Mouse (Mus musculus): ENCODE results near the gene Kalrn. TPM values are rescaled to one million over a fixed set of nuclear protein-coding genes. Genes with fewer than 3 reads are reported as not detected.
A peak's percentile ranks its signal among the peaks of the same experiment; 100 is the strongest.

The Kalrn gene
- polyA plus RNA-seq, 1 experiment from 2014 or later = 19.3 TPM

DNA sequence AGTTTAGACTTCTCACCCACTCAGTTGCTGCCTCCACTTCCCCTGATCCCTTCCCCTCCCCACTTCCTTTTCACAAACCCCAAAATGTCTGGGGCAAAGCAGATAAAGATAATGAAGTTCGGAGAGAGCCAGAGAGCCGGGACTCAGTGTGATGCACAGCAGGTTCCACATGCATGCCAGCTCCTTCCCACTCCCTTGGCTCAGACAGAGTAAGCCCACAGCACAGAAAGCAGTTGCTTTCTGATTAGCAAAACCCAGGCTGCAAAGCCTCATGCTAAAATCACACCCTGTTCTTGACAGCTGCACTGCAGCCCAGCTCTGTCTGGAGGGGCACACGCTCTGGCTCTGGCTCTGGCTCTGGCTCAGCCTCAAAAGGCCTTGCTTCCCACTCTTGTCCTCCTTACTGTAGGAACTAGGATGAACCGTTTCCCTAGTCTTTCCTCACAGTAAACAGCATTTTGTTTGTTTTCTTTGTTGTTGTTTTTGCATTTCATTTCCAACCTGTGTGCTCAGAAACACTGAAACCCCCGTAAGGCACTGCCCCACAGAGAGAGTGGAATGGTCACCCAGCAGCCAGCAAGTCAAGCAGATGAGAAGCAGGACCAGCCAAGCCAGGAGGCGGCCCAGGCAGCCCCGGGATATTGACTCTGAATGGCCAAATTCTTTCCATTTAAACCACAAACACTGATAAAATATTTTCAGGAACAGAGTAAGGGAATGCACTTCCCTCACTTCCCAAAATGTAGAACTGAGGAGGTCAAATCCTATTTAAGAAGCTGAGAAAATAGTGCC is 230.8 kb downstream of the Kalrn start:
- no peak overlapping the region for H3K9ac ChIP-seq
- no peak overlapping the region for H3K27ac ChIP-seq
- no peaks in the 10 kb centered on the region for H3K9me3 ChIP-seq
- H3K36me3 ChIP-seq = no peaks in the 10 kb centered on the region
- no peak overlapping the region for H3K4me2 ChIP-seq
- H3K4me1 ChIP-seq = no peaks in the 10 kb centered on the region
- H3K4me3 ChIP-seq (replicated peaks) = no peak overlapping the region
- 52% methylated on average over 7 of the region's 7 CpGs for WGBS
- H3K27me3 ChIP-seq (replicated peaks) = no peaks in the 10 kb centered on the region
- no peak for ATAC-seq (ENCODE audit: insufficient read depth, low FRiP score, low read depth)

DNA sequence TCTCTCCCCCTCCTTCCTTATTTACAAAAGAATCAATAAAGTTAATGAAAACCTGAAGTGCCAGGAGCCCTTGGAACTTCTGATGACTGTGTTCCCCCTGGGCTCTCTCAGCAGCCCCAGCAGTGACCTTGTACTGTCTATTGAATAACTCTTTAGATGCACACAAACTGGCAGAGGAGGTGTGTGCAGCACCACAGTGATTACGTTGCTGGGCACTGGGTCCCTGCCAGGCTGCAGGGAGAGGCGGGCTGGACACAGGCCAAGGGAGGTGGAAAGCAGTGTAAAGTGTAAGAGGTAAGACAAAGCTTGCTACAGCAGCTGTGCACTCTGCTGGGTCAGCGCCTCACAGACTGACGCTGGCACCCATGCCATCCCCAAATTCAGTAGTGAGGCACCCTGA is 238.4 kb downstream of the Kalrn start:
- Histone ChIP-seq H3K27ac (no peak overlapping the region), H3K36me3 (no peaks in the 10 kb centered on the region), H3K4me2 (no peak overlapping the region), H3K27me3 (replicated peaks) (no peaks in the 10 kb centered on the region), H3K9ac (no peak overlapping the region), H3K9me3 (no peaks in the 10 kb centered on the region), H3K4me1 (0 out of 2 replicates have a peak, but pooled peaks cover 3% of the 10 kb centered on the region), H3K4me3 (replicated peaks) (no peak overlapping the region)
- WGBS = 48% methylated on average over 4 of the region's 4 CpGs
- peak; percentile 82; the same call in 1 of the 2 replicates for ATAC-seq (ENCODE audit: insufficient read depth, low FRiP score, low read depth)

GRCm38 (mm10) chr16:34331630-34332029 is 241.7 kb downstream of the Kalrn start:
- ATAC-seq (ENCODE audit: insufficient read depth, low FRiP score, low read depth) = no peak
- no peak overlapping the region for H3K27ac ChIP-seq

DNA sequence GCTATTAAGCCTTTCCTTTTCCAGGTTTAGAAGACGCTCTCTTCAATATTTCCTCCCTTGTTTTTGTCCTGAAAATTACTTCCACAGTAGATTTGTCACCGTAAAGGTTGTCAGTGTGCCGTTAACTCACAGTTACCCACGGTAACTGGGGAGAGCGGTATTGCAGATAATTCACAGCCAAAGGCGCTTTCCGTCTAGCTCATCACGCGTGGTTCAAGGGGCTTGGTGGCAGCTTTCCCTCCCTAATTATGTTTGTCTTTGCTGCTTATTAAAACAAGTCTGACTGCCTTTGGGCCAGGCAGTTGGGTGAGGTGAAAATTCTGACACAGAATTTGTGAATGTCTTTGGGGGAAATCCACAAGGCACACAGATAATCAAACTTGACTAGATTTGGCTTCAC is 243.5 kb downstream of the Kalrn start:
- H3K4me1 ChIP-seq = 0 out of 2 replicates have a peak, but pooled peaks cover under 1% of the 10 kb centered on the region
- H3K27ac ChIP-seq = no peak overlapping the region
- H3K27me3 ChIP-seq (replicated peaks) = no peaks in the 10 kb centered on the region
- H3K9me3 ChIP-seq = no peaks in the 10 kb centered on the region
- H3K4me3 ChIP-seq (replicated peaks) = no peak overlapping the region
- H3K36me3 ChIP-seq = no peaks in the 10 kb centered on the region
- no peak for ATAC-seq (ENCODE audit: insufficient read depth, low FRiP score, low read depth)
- H3K9ac ChIP-seq = no peak overlapping the region
- no peak overlapping the region for H3K4me2 ChIP-seq
- WGBS = 63% methylated on average over 9 of the region's 9 CpGs

More at GRCm38 (mm10) chr16:34331630-34332029, 241.7 kb downstream of the Kalrn start:
- Histone ChIP-seq H3K4me2 (no peak overlapping the region), H3K27me3 (replicated peaks) (no peaks in the 10 kb centered on the region), H3K36me3 (no peaks in the 10 kb centered on the region), H3K4me1 (0 out of 2 replicates have a peak, but pooled peaks cover 3% of the 10 kb centered on the region), H3K9me3 (no peaks in the 10 kb centered on the region), H3K4me3 (replicated peaks) (no peak overlapping the region), H3K9ac (no peak overlapping the region)
- WGBS = 57% methylated on average over 5 of the region's 5 CpGs

DNA sequence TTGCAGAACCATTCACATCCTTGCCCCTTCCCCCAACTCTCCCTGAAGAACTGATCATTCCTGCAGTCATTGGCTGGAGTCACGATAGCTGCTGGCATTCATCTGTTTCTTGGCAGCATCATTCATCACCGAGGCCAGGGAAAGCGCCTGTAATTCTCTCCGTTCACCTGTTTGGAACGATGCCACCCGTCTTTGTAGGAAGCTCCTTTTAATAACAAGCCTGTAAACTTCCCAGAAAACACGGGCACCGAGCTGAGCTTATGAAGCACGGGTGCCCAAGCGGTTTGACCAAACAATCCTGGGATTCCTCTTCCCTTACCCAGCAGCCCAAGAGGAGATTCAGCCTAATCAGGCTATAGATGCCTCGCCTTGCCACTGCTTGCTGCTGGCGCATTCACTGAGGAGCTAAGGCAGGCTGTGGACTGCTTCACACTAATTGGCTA is 243.9 kb downstream of the Kalrn start:
- ATAC-seq (ENCODE audit: insufficient read depth, low FRiP score, low read depth) = no peak
- Histone ChIP-seq H3K4me2 (no peak overlapping the region), H3K27me3 (replicated peaks) (no peaks in the 10 kb centered on the region), H3K27ac (no peak overlapping the region), H3K36me3 (no peaks in the 10 kb centered on the region), H3K9ac (no peak overlapping the region), H3K4me3 (replicated peaks) (no peak overlapping the region), H3K4me1 (no peaks in the 10 kb centered on the region), H3K9me3 (no peaks in the 10 kb centered on the region)
- WGBS = 45% methylated on average over 12 of the region's 12 CpGs

DNA sequence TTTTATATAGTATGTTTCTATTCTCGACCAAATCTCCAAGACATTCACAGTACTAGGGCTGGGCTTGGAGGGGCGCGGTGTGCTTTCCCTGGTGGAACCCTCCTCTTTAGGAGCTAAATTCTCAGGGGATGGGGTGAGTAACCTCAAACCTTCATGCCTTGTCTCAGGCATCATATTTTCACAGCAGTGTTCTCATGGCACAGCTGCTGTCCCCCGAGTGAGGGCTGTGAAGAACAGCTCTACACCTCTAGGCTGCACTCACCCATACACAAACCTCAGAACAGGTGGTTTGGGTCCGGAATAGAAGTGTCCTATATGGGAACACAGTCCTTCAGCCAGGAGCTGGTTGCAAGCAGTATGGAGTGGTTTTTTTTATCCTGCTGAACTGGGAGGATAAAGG is 245.4 kb downstream of the Kalrn start:
- WGBS = 73% methylated on average over 5 of the region's 5 CpGs
- Histone ChIP-seq H3K4me2 (no peak overlapping the region), H3K36me3 (no peaks in the 10 kb centered on the region), H3K4me3 (replicated peaks) (no peak overlapping the region), H3K9ac (no peak overlapping the region), H3K4me1 (no peaks in the 10 kb centered on the region), H3K27ac (no peak overlapping the region), H3K9me3 (no peaks in the 10 kb centered on the region), H3K27me3 (replicated peaks) (no peaks in the 10 kb centered on the region)
- no peak for ATAC-seq (ENCODE audit: insufficient read depth, low FRiP score, low read depth)

DNA sequence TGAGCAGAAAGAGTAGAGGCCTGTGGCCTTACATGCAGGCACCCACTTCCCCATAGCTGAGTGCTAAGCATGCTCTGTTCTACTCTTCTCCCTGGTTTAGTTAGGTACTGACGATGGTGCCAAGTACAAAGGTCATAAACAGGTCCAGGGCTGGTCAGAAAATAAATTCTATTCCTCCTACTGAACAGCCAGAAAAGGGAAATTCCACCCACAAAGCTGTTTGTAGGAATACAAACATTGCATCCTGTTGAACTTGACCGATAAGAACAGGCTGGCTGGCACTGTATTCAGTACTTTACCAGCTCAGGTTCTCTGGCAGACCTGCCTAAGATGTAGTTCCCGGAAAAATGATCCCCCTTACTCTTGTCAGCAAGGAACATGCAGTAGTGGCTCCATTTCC is 247.5 kb downstream of the Kalrn start:
- Histone ChIP-seq H3K36me3 (no peaks in the 10 kb centered on the region), H3K27me3 (replicated peaks) (no peaks in the 10 kb centered on the region), H3K9me3 (no peaks in the 10 kb centered on the region), H3K27ac (no peak overlapping the region), H3K9ac (no peak overlapping the region), H3K4me1 (no peaks in the 10 kb centered on the region), H3K4me2 (no peak overlapping the region), H3K4me3 (replicated peaks) (no peak overlapping the region)
- ATAC-seq (ENCODE audit: insufficient read depth, low FRiP score, low read depth) = no peak
- WGBS = 78% methylated on average over 3 of the region's 3 CpGs

- no peak for ATAC-seq (ENCODE audit: insufficient read depth, low FRiP score, low read depth)
- Histone ChIP-seq H3K27me3 (replicated peaks) (no peaks in the 10 kb centered on the region), H3K4me1 (no peaks in the 10 kb centered on the region), H3K36me3 (no peaks in the 10 kb centered on the region), H3K4me3 (replicated peaks) (no peak overlapping the region), H3K4me2 (no peak overlapping the region), H3K27ac (no peak overlapping the region), H3K9ac (no peak overlapping the region), H3K9me3 (no peaks in the 10 kb centered on the region)
- WGBS = 95% methylated on average over 4 of the region's 4 CpGs
Observed at GRCm38 (mm10) chr16:34325161-34325560, 248.2 kb downstream of the Kalrn start.

GRCm38 (mm10) chr16:34324735-34325134 is 248.6 kb downstream of the Kalrn start:
- Histone ChIP-seq H3K4me1 (no peaks in the 10 kb centered on the region), H3K27ac (no peak overlapping the region), H3K27me3 (replicated peaks) (no peaks in the 10 kb centered on the region), H3K4me2 (no peak overlapping the region), H3K36me3 (no peaks in the 10 kb centered on the region), H3K9ac (no peak overlapping the region), H3K4me3 (replicated peaks) (no peak overlapping the region), H3K9me3 (no peaks in the 10 kb centered on the region)
- WGBS = 72% methylated on average over 3 of the region's 3 CpGs
- no peak for ATAC-seq (ENCODE audit: insufficient read depth, low FRiP score, low read depth)

GRCm38 (mm10) chr16:34323496-34323895 is 249.8 kb downstream of the Kalrn start:
- Histone ChIP-seq H3K4me1 (no peaks in the 10 kb centered on the region), H3K4me2 (no peak overlapping the region), H3K9ac (no peak overlapping the region), H3K27me3 (replicated peaks) (no peaks in the 10 kb centered on the region), H3K27ac (no peak overlapping the region), H3K9me3 (no peaks in the 10 kb centered on the region), H3K4me3 (replicated peaks) (no peak overlapping the region), H3K36me3 (no peaks in the 10 kb centered on the region)
- no peak for ATAC-seq (ENCODE audit: insufficient read depth, low FRiP score, low read depth)
- 75% methylated on average over 1 of the region's 1 CpGs for WGBS

- peak; percentile 80; the same call in 1 of the 2 replicates for ATAC-seq (ENCODE audit: insufficient read depth, low FRiP score, low read depth)
- Histone ChIP-seq H3K36me3 (no peaks in the 10 kb centered on the region), H3K4me1 (no peaks in the 10 kb centered on the region), H3K4me2 (no peak overlapping the region), H3K9me3 (no peaks in the 10 kb centered on the region), H3K27me3 (replicated peaks) (no peaks in the 10 kb centered on the region), H3K4me3 (replicated peaks) (no peak overlapping the region), H3K27ac (no peak overlapping the region), H3K9ac (no peak overlapping the region)
- WGBS = 18% methylated on average over 4 of the region's 4 CpGs
Observed at GRCm38 (mm10) chr16:34322546-34322945, 250.8 kb downstream of the Kalrn start.

DNA sequence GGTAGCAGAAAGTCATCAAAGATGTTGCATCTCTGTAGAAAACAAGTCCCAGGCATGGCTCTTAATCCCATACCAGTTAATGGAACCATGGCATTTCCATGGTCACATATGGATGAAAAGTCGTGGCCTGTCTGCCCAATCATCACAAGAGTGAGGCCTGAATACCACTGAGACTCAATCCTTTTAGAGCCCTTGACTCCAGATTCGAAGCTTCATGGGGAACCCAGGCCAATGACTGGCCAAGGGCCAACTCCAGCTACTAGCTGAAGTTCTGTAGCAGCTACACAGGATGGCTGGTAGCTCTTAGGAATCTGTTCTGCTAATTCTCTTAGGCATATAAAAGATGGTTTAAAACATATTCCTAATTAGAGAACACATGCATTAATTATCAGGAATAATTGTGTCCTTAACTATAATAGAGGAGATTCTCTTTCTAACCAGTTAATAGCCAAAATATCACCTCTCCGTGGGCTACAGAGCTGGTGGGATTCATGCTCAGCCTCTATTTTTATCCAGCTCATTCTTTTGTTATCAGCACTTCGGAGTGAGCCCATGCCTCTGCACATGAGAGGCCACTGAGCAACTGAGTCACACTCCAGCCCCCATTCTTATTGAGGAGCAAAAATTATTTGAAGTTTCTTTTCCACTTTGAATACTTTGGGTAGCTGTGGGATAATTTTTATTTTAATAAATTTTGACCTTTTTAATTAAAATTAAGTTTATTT is 252.1 kb downstream of the Kalrn start:
- Histone ChIP-seq H3K4me2 (no peak overlapping the region), H3K9ac (no peak overlapping the region), H3K4me3 (replicated peaks) (no peak overlapping the region), H3K9me3 (no peaks in the 10 kb centered on the region), H3K27ac (no peak overlapping the region), H3K4me1 (no peaks in the 10 kb centered on the region), H3K36me3 (no peaks in the 10 kb centered on the region), H3K27me3 (replicated peaks) (no peaks in the 10 kb centered on the region)
- ATAC-seq (ENCODE audit: insufficient read depth, low FRiP score, low read depth) = no peak
- 79% methylated on average over 4 of the region's 4 CpGs for WGBS

Measured in stomach, embryonic 15.5 days (tissue).